Mouse (Mus musculus): Measurements from ENCODE around the gene Gm10974.

Gm10974 gene

GRCm38 (mm10) chr7:66365904-66366303 lies at the start of gene Gm10974:
Gene Gm10974, plus strand, starts transcription at chr7:66365905.
- ATAC-seq (ENCODE audit: insufficient number of reproducible peaks, low FRiP score, low TSS enrichment), result no peak

GRCm38 (mm10) chr7:66318147-66318546 lies 47.6 kb upstream of the Gm10974 start:
- no peak for ATAC-seq (ENCODE audit: insufficient number of reproducible peaks, low FRiP score, low TSS enrichment)

DNA sequence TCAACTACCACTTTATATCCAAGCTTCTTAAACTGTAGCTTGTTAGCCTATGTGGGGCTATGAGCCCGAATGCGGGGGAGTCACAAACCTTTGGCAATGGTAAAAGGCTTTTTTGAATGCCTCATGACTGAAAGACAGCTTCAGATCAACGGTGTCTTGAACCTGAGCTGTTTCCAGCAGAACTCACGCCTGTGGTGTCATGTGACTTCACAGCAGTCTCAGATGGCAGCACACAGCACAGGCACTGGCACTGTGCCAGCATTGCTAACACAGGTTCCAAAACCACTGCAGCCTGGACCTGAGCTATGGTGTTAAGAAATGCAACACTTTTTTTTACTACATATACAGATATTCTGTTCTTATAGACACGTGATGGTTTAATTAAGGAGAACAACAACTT lies 44.7 kb upstream of the Gm10974 start:
- no peak for ATAC-seq (ENCODE audit: insufficient number of reproducible peaks, low FRiP score, low TSS enrichment)

GRCm38 (mm10) chr7:66323252-66324015 lies 42.3 kb upstream of the Gm10974 start:
- ATAC-seq (ENCODE audit: insufficient number of reproducible peaks, low FRiP score, low TSS enrichment), result no peak

DNA sequence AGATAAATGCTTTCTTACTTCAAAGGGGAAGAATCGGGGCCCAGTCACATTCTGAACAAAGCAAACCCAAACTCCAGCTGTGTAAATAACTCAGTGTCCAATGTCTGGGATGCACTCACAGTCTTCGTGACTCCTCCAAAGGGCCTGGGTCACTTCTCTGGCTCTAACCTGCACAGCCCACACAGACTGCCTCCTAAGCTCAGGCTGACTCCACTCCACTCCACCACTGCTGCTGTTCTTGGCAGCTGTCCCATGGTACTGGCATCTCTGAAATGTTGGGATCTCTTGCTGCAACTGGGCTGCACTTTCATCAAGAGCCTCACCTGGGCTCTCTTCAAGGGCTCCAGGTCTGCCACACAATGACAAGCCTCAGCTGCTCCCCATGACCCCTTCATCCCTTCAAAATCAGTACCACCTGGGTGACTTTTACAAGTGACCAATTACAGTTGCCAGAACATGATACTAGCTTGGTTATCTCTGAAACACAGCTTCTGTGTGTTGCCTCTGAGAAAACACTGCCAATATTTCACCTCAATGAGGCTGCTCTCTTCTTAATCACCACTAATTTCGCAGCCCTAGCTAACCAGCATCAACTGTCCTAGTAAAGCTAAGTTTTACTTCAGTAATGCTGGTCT lies 40.2 kb upstream of the Gm10974 start:
- ATAC-seq (ENCODE audit: insufficient number of reproducible peaks, low FRiP score, low TSS enrichment), result no peak

DNA sequence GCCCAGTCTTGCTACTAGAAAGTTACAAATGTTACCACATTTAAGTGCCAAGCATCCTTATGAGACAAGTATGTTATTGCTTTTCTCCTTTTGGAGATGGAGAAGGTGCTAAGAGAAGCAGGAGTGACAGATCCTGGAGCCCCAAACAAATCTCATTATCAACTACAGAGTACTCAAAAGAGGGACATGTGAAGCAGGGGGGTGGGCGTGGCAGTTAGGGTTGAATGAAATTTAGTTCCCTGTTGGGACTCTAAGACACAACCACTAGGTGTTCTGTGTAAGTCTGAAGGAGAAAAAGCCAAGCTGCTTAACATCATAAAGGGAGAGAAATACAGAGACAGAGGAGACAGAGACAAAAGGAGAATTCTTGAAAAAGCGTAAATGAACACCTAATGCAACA lies 38.2 kb upstream of the Gm10974 start:
- no peak for ATAC-seq (ENCODE audit: insufficient number of reproducible peaks, low FRiP score, low TSS enrichment)

DNA sequence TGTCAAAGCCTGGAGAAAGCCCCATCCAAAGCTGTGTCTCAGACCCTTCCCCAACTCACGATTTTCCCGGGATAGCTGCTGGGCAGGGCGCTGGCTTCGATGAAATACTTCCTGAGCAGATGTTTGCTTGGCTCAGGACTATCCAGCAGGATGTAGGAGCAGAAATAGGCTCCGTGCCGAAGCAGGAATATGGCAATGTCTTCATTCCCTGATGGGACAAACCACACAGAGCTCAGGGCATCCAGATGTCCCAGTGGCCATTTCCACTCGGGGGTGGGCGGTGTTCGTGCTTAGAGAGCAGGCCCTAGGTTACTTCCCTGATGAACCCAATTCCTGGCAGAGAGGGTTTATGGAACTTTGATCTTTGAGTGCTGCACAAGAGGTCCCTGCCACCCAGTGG lies 35.1 kb upstream of the Gm10974 start:
- no peak for ATAC-seq (ENCODE audit: insufficient number of reproducible peaks, low FRiP score, low TSS enrichment)

DNA sequence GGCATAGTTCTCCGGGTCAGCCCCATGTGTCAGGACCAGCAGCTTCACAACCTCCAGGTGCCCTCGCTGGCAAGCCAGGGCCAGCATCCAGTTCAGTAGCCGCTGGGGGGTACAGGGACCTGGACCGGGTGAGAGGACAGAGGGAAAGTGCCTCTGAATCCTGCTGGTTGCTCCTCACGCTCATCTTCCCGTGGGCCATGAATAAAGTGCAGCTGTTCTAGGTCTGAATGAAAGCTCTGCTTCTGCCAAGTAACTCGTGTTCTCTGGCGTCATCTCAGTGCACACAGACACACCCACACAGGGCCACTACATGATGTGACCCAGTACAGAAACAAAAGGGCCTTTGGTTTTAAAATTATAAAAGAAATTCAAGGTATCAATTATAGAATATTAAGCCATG lies 33.4 kb upstream of the Gm10974 start:
- ATAC-seq (ENCODE audit: insufficient number of reproducible peaks, low FRiP score, low TSS enrichment), result no peak

DNA sequence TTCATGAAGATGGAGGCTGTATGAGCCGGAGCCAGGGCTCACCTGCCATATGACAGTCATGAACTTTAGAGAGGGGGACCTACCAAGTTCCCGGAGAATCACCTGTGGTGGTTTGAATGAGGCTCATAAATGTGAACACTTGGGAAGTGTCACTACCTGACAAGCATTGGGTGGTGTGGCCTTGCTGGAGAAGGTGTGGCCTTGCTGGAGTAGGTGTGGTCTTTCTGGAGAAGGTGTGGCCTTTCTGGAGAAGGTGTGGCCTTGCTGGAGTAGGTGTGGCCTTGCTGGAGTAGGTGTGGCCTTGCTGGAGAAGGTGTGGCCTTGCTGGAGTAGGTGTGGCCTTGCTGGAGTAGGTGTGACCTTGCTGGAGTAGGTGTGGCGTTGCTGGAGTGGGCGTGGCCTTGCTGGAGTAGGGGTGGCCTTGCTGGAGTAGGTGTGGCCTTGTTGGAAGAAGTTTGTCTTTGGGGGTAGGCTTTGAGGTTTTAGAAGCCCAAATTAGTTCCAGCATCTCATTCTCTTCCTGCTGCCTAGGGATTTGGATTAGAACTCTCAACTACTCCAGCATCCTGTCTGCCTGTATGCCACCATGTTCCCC lies 31.7 kb upstream of the Gm10974 start:
- ATAC-seq (ENCODE audit: insufficient number of reproducible peaks, low FRiP score, low TSS enrichment), result no peak

DNA sequence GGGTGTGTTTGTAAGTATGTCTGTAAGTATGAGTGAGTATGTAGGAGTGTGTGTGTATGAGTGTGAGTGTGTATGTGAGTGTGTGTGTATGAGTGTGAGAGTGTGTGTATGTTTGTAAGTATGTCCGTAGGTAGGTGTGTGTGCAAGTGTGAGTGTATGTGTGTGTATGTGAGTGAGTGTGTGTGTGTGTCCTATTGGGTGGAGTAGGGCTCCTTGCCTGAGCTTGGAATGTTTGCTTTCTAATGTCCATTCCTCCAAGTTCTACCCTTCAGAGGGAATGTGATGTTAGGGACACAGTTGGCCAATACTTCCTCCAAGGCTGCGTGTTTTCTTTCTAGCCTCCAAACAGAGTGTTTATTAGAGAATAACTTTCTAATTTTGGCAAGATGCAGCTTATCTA lies 28.8 kb upstream of the Gm10974 start:
- ATAC-seq (ENCODE audit: insufficient number of reproducible peaks, low FRiP score, low TSS enrichment), result no peak

DNA sequence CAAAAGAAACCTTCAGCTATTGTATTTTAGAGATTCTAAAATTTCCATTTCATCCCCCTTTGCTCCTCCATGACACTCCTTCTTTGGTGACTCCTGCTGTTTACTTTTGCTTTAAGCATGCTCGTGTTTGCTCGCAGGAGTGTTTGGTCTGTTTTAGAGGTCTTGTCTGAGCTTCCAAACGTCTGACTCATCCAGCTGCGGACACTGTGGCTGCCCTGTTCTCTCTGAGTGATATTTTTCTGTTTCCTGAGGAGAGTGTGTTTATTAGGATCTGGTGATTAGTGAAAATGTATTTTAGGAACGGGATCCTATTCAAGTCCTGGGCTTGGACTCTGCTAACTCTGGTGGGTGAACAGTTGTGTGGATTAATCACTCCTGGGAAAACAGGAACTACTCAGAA lies 26.1 kb upstream of the Gm10974 start:
- no peak for ATAC-seq (ENCODE audit: insufficient number of reproducible peaks, low FRiP score, low TSS enrichment)

DNA sequence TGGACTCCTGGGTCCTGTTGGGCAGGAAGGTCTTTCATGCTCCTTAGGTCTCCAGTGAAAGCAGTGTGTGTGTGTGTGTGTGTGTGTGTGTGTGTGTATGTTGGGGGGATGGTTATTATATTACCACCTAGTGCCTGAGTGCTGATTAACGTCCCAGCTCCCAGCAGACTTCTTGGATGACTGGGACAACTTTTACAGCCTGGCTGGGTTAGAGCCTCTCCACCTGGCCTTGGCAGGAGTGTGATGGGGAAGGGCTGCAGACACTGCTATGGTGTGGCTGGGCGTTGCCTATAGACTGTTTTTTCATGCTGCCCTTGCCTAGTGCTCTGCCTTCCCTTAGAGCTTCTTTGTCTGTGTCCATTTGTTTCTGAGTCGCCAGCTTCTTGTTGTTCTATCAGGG lies 25.7 kb upstream of the Gm10974 start:
- ATAC-seq (ENCODE audit: insufficient number of reproducible peaks, low FRiP score, low TSS enrichment), result no peak

DNA sequence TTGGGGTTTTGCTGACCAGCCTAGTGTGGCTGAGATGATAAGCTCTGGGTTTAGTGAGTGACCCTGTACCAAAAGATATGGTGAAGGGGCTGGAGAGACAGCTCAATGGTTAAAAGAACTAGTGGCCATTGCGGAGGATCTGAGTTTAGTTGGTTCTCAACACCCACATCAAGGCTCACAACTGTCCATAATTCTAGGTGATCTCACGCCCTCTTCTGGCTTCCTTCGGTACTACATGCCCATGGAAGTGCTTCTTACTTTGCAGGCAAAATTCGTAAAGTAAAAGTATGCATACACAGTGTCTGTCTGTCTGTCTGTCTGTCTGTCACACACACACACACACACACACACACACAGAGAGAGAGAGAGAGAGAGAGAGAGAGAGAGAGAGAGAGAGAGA lies 23.4 kb upstream of the Gm10974 start:
- no peak for ATAC-seq (ENCODE audit: insufficient number of reproducible peaks, low FRiP score, low TSS enrichment)

GRCm38 (mm10) chr7:66342831-66343230 lies 22.9 kb upstream of the Gm10974 start:
- ATAC-seq (ENCODE audit: insufficient number of reproducible peaks, low FRiP score, low TSS enrichment), result no peak

- no peak for ATAC-seq (ENCODE audit: insufficient number of reproducible peaks, low FRiP score, low TSS enrichment)
These were observed 22.4 kb upstream of the Gm10974 start for GRCm38 (mm10) chr7:66343307-66343706.

- no peak for ATAC-seq (ENCODE audit: insufficient number of reproducible peaks, low FRiP score, low TSS enrichment)
These were observed 18.6 kb upstream of the Gm10974 start for GRCm38 (mm10) chr7:66346959-66347663.

GRCm38 (mm10) chr7:66348588-66348987 lies 17.1 kb upstream of the Gm10974 start:
- no peak for ATAC-seq (ENCODE audit: insufficient number of reproducible peaks, low FRiP score, low TSS enrichment)

- no peak for ATAC-seq (ENCODE audit: insufficient number of reproducible peaks, low FRiP score, low TSS enrichment)
These were observed 16.0 kb upstream of the Gm10974 start for GRCm38 (mm10) chr7:66349670-66350069.

- no peak for ATAC-seq (ENCODE audit: insufficient number of reproducible peaks, low FRiP score, low TSS enrichment)
These were observed 14.6 kb upstream of the Gm10974 start for GRCm38 (mm10) chr7:66351074-66351473.

- ATAC-seq (ENCODE audit: insufficient number of reproducible peaks, low FRiP score, low TSS enrichment), result no peak
These were observed 10.8 kb upstream of the Gm10974 start for GRCm38 (mm10) chr7:66354911-66355310.
